Mouse (Mus musculus) small intestine, adult 2 months (tissue): ENCODE results near the gene Rabggtb.

Experiments used
- CTCF ChIP-seq: fragments of 200-500 bp; IDR thresholded peaks from 2 replicates; pipeline ENCODE4 v1.5.1; 2012; ENCODE audit warnings: low read depth, mild to moderate bottlenecking, control low read depth, inconsistent platforms, low read length, moderate library complexity, mixed read lengths; ENCODE audit not compliant: insufficient replicate concordance, insufficient read length; ENCODE audit errors: extremely low read depth
- POLR2A ChIP-seq: fragments of 200-500 bp; IDR thresholded peaks from 2 replicates; pipeline ENCODE4 v1.6.1; 2012; ENCODE audit warnings: low read depth, mild to moderate bottlenecking, control low read depth, inconsistent platforms, low read length, moderate library complexity

GRCm38 (mm10) chr3:153959035-153959730, 46.4 kb upstream of the Rabggtb start:
- 0 out of 2 replicates have a peak, but pooled peaks have one; percentile 14 for TF ChIP-seq CTCF
- TF ChIP-seq POLR2A: no peak
